Mouse (Mus musculus) erythroid progenitor cell, adult 5-6 weeks (primary cell): ENCODE measurements around the gene Gm20388. TPM values are rescaled to one million over a fixed set of nuclear protein-coding genes. Genes with fewer than 3 reads are reported as not detected.

ENCODE experiments used
- ATAC-seq: replicated peaks from 2 replicates; pipeline ENCODE4 v1.8.0; 2016; ENCODE audit warnings: moderate number of reproducible peaks, mild to moderate bottlenecking, moderate TSS enrichment, inconsistent platforms; ENCODE audit not compliant: poor library complexity, low FRiP score, severe bottlenecking
- total RNA-seq, 2 experiments: library from RNA; stranded (forward) in 1 of 2; stranded (reverse) in 1 of 2; fragments of 150-400 nt in 1 of 2; fragments of 186-747, 209-891 nt in 1 of 2; gene quantifications; 2 replicates each; pipeline versions ENCODE4 v1.2.3 to v1.2.4; 2015 to 2017; ENCODE audit warnings: low replicate concordance in 2 of 2

Gm20388 gene
- total RNA-seq, 2 experiments from 2014 or later, result 4.2 TPM; not detected in 1

DNA sequence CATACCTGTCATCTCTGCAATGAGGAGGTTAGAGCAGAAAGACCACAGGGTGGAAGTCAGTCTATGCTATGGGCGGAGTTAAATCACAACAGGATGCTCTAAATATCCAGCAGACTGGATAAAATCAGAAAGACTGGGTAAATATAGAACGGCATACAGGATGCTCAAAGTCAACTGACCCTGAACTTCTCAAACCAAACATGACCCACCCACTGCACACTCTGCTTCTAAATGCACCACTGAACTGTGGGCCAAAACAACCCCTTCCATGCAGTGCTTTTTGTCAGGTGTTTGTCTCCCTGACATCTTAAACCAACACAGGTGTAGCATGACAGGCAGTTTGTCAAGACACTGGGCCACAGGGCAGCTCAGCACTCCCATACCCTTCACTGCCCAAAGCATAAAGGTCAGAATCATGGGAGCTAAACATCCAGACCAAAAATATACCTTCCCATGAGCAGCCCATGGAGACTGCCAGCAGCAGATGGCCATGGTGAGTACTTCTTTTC lies 3027.0 kb downstream of the Gm20388 start:
- ATAC-seq, result no peak

DNA sequence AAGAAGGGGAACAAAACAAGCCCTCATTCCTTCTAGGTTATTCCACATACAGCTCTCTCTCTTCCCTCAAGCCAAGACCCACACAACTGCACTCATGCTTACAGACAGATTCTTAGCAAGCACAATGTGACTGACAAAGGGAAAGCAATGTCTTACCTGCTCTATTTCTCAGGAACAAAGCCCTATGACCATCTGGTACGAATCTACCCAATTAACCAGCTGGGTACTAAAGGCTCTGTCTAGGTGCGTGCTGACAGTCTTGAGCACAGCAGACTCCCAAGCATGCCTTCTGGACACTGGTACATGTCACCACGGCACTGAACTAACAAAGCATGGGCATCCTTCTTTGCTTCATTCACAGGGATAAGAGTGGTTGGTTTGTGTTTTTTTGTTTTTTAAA lies 3027.5 kb downstream of the Gm20388 start:
- ATAC-seq, result no peak

DNA sequence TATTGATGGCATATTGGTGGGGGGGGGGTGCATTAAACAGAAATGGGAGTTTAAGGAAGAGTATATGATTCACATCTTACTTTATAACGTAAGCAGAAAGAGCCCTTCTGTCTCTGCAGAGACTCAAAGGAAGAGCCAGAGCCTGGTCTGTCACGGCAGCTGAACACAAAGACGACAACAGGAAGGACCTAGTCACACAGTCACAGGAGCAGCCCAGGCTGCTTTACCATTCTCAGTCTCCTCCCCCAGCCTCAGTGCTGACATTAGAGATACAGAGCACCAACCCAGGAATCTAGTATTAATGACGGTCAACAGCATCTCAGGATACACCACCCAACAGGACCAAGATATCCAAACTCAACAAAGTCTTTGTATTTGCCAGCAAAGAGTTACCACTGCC lies 3027.9 kb downstream of the Gm20388 start:
- no peak for ATAC-seq

DNA sequence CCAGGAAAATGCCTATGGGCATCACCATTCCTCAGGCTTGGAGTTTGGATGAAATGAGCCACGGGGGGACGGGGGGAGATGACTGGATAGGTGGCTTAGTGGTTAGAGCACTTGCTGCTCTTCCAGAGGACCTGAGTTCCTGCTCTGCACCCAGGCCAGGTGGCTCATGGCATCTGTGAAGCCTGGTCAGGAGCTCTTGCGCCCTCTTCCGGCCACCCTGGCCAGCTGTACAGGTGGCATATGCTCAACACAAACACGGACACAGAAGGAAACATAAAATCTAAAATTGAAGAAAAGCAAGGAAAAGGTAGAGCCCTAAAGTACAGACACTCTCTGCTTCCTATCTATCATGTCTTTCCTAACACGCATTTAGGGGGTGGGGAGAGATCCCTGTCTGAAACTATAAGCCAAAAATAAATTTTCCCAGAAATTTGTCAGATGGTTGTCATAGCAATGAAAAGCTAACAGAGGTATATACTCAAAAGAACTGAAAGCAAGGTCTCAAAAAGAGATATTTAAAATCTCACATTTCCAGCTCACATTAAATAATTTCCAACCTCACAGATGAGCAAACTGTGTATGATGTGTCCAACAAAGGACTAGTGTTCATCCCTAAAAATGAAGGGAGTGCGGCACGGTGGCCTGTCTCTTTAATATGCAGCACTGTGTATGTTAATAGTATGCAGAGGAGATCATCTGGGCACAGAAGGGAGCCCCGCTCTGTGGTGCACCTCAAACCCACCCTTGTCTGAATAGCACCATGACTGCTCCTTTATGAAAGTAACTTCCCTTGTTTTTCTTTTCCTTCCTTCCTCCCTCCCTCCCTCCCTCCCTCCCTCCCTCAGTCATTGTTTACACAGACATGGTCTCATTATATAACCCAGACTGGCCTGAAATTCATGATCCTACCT lies 3032.4 kb downstream of the Gm20388 start:
- ATAC-seq, result 0 out of 2 replicates have a peak, but pooled peaks have one; percentile 56

DNA sequence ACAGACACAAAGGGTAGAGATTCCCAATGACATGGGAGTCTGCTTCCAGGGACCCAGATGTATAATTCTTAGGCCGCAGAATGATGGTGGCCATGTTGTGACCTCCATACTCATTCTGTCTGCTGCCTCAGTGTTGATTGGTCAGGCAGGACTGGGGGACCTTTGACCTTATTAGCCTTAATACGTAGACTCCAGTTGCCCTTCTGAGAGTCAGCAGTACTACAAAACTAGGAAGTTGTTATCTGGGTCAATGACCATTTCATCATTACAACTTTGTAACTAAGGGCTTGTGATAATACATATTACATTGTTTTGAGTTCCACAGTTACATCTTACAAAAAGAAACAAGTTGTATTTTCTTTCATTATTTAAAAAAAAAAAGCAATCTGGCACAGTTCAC lies 3035.1 kb downstream of the Gm20388 start:
- ATAC-seq, result no peak

DNA sequence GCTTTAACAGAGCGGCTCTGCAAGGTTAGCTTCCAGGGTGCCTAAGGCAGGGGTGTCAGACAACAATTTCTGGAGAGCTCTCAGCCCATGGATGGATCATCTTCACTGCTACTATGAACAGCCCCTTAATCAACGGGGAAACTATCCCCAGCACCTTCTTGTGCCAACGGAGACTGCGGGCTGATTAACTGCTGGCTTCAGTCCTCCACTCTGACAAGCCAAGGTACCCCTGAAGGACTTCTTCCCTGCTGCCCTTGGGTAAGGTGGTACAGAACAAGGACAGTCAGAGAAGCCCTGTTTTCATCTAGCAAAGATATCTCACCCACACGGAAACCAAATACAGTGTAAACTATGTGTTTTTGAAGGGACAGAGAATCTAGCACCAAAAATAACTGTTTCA lies 3039.1 kb downstream of the Gm20388 start:
- ATAC-seq, result no peak

DNA sequence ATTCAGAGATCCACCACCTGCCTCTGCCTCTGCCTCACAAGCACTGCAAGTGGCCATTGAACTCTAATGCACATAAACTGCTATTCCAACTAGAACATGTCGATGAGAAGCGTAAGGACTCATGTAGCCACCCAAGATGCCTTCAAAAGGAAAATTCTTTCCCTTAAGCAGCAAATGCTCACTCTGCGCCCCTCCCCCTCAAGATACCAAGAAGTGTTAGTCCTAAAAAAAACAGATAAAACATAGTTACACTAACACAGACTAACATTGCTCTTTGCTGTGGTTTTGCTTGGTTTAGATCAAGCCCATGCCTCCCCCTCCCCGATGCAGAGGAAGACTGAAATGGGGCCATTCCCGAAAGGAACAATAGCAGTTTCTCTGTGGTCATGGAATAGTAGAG lies 3040.8 kb downstream of the Gm20388 start:
- no peak for ATAC-seq

DNA sequence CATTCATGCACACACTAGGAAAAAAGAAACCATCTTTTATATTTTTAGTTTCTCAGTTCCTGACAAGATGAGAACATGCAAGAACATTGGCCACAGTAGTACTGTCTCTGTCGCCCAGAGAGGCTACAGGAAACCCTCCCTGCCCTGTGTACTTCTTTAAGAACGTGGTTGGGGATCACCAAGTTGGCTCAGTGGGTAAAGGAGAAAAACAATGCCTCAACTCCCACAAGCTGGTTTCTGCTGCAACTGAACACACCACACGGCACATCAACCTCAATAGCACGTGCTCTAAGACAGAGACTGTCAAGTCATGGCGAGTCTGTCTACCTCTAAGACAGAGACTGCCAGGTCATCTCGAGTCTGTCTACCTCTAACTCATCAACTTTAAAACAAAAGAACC lies 3042.4 kb downstream of the Gm20388 start:
- no peak for ATAC-seq

DNA sequence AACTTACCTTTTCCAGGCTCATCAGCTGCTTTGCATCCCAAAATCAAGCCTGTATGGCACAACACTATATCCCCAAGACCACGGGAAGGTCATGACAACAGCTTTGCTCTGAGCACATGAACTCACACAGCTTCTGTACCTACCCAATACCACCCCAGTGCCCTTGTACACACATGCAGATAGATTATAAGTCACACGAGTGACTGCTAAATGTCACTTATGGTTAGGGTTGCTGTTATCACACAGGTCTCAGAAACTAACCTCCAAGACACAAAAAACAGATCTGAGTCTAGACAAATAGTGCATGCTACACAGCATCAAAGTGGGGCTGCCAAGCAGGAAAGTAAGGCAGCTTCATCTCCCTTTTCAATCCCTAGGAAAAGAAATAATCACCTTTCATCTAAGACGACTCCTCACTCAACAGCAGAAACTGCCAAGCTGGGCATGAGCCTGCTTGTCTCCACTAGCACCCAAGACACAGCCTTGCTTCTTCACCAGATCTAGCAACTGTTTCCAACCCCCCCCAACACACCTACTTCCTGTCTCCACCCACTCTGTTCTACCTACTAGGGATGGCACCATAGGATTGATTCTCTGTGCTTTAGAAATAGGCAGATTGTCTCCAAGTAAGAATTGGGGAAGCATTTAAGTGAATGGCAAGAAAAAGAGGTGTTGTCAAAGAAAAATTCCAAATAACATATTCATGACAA lies 3043.6 kb downstream of the Gm20388 start:
- ATAC-seq, result no peak

DNA sequence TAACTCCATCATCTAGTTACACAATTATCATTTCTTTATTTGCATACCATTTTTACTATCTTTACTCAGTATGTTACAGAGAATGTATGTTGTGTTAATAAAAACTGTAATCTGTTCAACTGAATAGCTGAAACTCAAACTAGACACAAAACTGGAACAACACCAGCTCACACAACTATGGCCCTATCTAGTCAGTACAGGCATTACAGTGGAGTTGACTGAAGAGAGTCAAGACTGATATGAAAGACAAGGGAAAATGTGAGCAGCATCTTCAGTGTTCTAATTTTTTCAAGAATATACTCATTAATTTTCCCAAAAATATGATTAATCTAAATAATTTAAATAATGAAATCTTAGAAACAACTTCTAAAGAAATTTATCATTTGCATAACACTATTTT lies 3044.6 kb downstream of the Gm20388 start:
- no peak for ATAC-seq

DNA sequence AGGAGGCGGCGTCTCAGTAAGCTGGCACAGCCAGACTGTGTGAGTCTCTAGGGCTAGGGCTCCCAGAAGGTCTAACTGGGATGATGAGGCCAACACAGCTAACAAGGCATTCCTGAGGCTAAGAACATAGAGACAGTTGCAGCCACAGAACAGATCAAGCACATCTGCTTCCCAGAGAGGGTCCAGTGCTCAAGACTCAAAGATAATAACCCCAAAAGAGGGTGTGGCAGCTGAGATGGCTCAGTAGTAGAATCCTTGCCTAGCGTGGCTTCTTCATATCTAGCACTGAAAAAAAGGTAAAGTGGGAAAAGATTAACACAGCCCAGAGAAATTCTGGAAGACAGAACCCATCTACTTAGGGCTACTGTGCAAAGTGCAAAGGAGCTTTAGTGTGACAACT lies 3045.4 kb downstream of the Gm20388 start:
- ATAC-seq, result no peak

DNA sequence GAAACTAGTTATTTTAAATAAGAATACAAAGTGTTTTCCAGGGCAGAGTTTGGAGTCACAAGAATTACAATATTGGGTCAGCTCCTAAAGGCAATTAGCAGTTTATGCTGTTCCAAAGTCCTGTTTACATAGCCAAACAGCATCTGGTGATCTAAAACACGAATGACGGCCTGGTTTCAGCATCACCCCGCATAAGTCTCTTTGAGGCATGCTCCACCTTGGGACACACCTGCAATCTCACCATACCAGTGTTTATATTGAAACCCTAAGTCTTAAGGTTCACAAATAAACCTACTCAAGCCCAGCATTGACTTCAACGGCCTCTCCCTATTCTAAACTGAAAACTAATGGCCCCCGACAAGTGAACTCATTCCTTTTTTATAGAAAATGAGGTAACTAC lies 3049.7 kb downstream of the Gm20388 start:
- no peak for ATAC-seq

DNA sequence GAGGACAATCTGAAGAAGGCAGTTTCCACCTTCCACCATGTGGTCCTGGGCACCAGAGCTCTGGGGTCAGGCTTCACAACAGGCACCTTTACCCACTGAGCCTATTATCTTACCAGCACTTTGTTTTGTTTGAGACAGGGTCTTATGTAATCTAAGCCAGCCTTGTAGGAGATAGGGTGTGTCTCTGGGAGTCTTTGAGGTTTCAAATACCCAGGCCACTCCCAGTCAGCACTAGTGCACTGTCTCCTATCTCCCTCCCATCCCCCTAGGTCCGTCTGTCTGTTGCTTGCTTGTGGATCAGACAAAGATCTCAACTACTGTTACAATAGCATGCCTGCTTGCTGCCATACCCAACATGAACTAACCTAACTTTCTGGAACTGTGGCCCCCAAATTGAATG lies 3050.3 kb downstream of the Gm20388 start:
- ATAC-seq, result peak; percentile 58

DNA sequence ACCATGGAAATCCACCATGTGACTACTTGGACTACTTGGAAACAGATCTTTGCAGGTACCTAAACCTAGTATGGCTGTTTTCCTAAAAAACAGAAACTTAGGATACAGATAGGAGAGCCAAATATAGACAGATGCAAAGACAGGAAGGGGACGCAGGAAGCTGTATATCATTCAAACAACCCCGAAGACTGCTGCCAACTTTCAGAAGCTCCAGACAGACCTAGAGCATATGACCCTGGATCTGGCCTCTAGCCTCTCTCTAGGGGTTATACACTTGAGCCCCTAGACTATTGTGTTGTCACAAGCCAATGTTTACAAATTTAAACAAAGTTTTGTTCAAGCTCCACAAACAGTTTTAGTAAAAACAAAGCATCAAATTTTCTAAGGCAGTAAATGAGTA lies 3050.8 kb downstream of the Gm20388 start:
- no peak for ATAC-seq

DNA sequence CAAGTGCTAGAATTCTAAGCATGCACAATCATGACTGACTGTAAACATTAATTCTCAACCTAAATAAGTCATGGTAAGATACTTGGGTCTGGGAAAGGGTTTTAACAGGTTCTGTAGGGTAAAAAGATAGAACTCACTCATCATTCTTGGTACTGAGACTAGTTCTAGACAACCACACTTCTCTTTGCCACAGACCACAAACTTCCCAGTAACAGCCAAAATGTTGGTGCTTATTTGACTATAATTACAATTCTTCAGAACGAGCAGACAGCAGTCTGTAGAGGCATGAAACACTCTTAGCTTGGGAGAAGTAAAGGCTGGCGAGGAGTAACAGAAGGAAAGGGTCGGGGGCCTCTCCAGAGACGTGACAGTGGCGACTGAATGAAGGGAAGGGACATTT lies 3051.4 kb downstream of the Gm20388 start:
- ATAC-seq, result no peak

DNA sequence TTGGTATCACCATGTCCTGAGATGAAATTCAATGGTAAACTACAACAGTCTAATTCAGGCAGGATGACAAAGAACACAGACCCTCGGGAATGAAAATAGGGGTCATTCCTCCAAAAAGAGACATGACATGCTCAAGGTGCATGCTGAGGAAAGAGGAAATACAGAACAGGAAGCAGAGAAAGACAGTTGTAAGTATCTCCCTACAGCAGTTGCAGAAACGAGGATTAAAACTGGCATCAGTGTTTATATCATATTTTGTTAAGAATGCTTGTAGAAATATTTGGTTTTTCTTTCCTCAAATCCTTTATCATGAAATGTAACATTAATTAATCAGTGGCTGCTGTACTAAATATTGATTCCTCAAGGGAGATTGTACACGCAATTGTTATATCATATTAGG lies 3056.0 kb downstream of the Gm20388 start:
- no peak for ATAC-seq

DNA sequence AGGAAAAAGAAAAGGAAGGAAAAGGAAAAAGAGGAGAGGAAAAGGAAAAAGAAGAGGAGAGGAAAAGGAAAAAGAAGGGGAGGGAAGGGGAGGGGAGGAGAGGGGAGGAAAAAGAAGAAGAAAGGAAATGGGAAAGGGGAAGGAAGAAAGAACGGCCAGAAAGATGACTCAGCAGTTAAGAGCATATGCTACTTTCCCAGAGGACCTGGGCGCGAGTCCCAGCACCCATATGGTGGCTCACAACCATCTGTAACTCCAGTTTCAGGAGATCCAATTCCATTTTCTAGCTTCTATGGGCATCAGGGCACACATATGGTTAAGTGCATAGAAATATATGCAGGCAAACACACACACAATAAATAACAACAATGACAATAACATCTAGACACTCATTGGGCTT lies 3057.5 kb downstream of the Gm20388 start:
- ATAC-seq, result no peak

DNA sequence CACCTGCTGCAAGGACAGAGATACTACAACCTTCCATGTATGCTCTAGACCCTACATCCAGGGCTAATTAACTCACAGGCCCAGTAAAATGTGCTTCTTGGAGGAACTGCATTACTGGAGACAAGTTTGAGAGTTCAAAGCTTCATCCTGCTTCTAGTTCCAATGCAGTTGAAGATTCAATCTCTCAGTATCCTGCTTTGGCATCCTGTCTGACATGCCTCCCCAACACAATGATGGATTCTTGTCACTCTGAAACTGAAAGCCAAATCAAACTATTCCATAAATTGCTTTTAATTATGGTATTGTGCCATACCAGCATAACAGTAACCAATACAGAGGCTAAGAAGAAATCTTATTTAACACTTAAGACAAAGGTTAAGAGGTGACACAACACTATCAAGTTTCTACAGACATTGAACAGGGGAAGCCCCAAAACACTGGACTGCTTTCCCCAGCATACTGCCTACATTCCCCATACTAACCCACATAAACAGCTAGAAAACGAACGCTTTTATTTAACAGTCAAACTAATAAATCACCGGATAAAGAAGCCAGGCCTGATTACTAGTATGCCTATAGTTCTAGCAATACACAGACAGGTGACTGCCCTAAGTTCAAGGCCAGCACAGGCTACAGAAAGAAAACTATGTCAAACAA lies 3059.5 kb downstream of the Gm20388 start:
- no peak for ATAC-seq

DNA sequence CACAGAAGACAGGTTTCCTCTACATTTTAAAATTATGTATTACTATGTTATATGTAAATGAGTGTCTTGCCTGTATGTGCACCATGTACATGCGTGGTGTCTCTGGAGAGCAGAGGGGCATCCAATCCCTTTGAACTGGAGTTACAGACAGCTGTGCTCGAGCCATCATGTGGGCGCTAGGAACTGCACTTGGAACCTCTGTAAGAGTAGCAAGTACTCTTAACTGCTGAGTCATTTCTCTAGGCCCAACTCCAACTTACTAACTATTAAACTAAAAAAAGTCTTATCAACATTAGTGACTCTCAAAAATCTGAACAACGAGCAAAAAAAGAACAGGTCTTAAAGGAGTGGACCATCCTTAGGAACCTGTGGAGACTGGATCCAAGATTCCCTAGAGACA lies 3065.4 kb downstream of the Gm20388 start:
- ATAC-seq, result peak; percentile 49; the same call in 1 of the 2 replicates

DNA sequence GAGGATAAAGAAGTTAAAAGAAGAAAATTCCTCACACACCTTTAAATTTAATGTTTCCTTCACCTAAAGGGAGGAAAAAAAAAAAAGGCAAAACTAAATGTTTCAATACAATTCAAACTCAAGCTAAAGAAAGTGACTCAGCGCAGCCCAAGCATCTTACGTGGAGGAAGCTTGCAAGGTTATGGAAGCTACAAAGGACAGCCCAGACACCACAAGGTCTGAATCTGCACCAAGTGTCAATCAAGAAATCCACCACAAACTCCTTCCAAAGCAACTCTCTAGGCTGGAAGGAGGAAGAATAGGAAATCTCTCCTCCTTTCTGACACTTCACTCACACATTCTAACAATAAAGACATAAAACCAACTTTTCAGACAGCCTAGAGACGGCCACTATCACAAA lies 3068.8 kb downstream of the Gm20388 start:
- ATAC-seq, result no peak
